Mouse (Mus musculus) lung, postnatal 0 days (tissue): ENCODE measurements around the gene Pm20d1.

ENCODE experiments used
- CTCF ChIP-seq: IDR thresholded peaks from 2 replicates; pipeline ENCODE4 v1.5.1; 2016; ENCODE audit warnings: antibody characterized with exemption, mild to moderate bottlenecking
- EP300 ChIP-seq: IDR thresholded peaks from 2 replicates; pipeline ENCODE4 v1.6.1; 2016; ENCODE audit warnings: antibody characterized with exemption, mild to moderate bottlenecking, control low read depth

DNA sequence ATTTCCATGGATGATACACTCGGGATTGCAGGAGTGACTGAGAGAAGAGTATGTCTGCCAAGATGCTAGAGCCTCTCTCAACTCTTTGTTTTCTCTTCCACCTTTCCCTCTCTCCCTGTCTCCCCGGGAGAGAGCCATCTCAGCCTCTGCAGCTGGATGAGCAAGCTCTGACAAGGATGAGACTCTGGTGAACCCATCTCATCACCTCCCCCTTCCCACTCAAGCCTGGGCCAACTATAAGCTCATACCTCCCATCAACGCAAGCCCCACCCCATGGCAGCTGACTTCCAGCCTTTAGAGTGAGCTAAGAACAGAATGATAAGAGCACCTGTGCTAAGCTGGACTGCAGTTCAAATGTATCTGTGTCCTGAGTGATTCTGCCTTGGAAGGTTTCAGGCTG, 27.9 kb upstream of the Pm20d1 start:
- TF ChIP-seq CTCF (no peak), EP300 (no peak)
